Mouse (Mus musculus) G1E (cell line): Measurements from ENCODE around the gene Gm45062.

Experiments used
- CTCF ChIP-seq: IDR thresholded peaks from 2 replicates; pipeline ENCODE4 v1.5.1; 2012; ENCODE audit warnings: low read depth, low read length, inconsistent platforms, mixed read lengths
- GATA1 ChIP-seq: IDR thresholded peaks from 2 replicates; pipeline ENCODE4 v1.6.1; 2012; ENCODE audit warnings: borderline replicate concordance, low read length, inconsistent platforms, mixed read lengths
- POLR2AphosphoS5 ChIP-seq: IDR thresholded peaks from 2 replicates; pipeline ENCODE4 v1.6.1; 2012; ENCODE audit warnings: low read depth, low read length, inconsistent platforms; ENCODE audit not compliant: insufficient replicate concordance
- TAL1 ChIP-seq: conservative IDR thresholded peaks from 2 replicates; pipeline ENCODE4 v1.6.1; 2012; ENCODE audit warnings: low read depth, low read length, inconsistent platforms, mixed read lengths

- no peak for TF ChIP-seq GATA1
- TF ChIP-seq CTCF = no peak
- no peak for TF ChIP-seq POLR2AphosphoS5
- TF ChIP-seq TAL1 = no peak
Measured at GRCm38 (mm10) chr6:8412845-8413598, 153.8 kb downstream of the Gm45062 start.
